Mouse (Mus musculus): ENCODE data around the gene Aldob.

Aldob gene

GRCm38 (mm10) chr4:49549383-49549782 is at the start of gene Aldob:
Aldob (minus strand) TSS chr4:49549546.
- no peak for DNase-seq

GRCm38 (mm10) chr4:49597183-49598100 is 48.1 kb upstream of the Aldob start, which contains the start of gene Tmem246:
Tmem246 (minus strand) TSS chr4:49597876.
- peak; percentile 3 to 5 for DNase-seq

GRCm38 (mm10) chr4:49596846-49597182 is 47.5 kb upstream of the Aldob start:
- DNase-seq = no peak

GRCm38 (mm10) chr4:49590152-49590551 is 40.8 kb upstream of the Aldob start:
- DNase-seq = no peak

- no peak for DNase-seq
Measured at GRCm38 (mm10) chr4:49586811-49587210, 37.5 kb upstream of the Aldob start.

GRCm38 (mm10) chr4:49585524-49586101 is 36.3 kb upstream of the Aldob start:
- no peak for DNase-seq

- DNase-seq = no peak
Measured at GRCm38 (mm10) chr4:49583965-49584831, 34.9 kb upstream of the Aldob start.

- no peak for DNase-seq
Measured at GRCm38 (mm10) chr4:49581256-49581655, 31.9 kb upstream of the Aldob start.

- no peak for DNase-seq
Measured at GRCm38 (mm10) chr4:49572194-49572593, 22.8 kb upstream of the Aldob start.

GRCm38 (mm10) chr4:49567613-49568012 is 18.3 kb upstream of the Aldob start:
- DNase-seq = peak in 1 of 2 experiments; percentile 25

GRCm38 (mm10) chr4:49559915-49560772 is 10.8 kb upstream of the Aldob start:
- DNase-seq = no peak

GRCm38 (mm10) chr4:49558181-49558580 is 8.8 kb upstream of the Aldob start:
- no peak for DNase-seq

- DNase-seq = no peak
Measured at GRCm38 (mm10) chr4:49557375-49557774, 8.0 kb upstream of the Aldob start.

- DNase-seq = no peak
Measured at GRCm38 (mm10) chr4:49553380-49553779, 4.0 kb upstream of the Aldob start.

GRCm38 (mm10) chr4:49547544-49548219 is 1.7 kb downstream of the Aldob start:
- no peak for DNase-seq

- no peak for DNase-seq
Measured at GRCm38 (mm10) chr4:49546873-49547543, 2.3 kb downstream of the Aldob start.

GRCm38 (mm10) chr4:49546026-49546425 is 3.3 kb downstream of the Aldob start:
- no peak for DNase-seq

- no peak for DNase-seq
Measured at GRCm38 (mm10) chr4:49540966-49541365, 8.4 kb downstream of the Aldob start.

GRCm38 (mm10) chr4:49539665-49540064 is 9.7 kb downstream of the Aldob start:
- DNase-seq = no peak

GRCm38 (mm10) chr4:49536671-49537070 is 12.7 kb downstream of the Aldob start:
- no peak for DNase-seq

GRCm38 (mm10) chr4:49535675-49536294 is 13.6 kb downstream of the Aldob start:
- no peak for DNase-seq
